Mouse (Mus musculus) T-helper 2 cell (primary cell): Measurements from ENCODE around the gene Uqcc1.

Source experiments
- in situ Hi-C: fragments of 300-600 bp; cut with MboI, MseI; formaldehyde crosslinking; loops from one replicate; pipeline ENCODE4 v1.15.1; 2025; ENCODE audit warnings: high pct_unique_total_duplicates

The Uqcc1 gene

DNA sequence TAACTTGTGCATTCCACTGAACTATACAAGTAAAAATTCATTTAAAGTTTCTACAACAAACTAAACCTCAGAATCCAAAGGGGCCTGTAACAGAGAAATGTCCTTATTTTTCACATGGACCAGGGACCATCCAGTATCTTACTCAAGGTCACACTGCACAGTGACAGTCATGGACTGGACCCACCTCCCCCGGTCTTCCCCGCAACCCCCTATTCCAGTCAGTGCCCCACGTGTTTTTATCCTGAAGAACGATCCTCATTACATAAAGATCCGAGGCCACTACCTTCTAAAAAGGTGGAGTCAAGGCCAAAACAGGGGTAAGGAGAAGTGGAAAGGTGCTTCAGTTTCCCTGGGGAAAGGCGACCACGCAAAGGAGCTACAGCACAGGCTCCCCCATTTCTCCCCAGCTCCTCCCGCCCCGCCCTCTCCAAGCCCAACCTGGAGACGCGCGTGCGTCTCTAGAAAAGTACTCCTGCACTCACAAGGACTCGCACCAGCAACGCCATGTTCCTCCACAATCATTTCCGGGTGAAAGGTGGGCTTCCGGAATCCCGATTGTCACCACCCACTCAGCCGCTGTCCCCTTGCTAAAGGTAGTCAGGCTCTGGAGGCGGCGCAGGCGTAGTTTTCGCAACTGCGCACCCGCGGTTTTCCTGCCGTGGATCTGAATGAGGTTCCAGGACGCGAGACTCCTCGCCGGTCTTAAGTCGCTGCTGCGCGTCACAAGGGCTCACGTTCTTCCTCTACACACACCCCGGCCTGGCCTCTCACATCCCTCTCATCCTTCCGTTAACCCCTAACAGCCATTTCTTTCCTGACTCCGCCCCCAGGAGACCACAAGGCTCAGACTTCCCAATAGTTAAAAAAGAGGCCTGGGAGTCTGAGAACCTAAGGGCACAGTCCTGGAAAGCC is at the start of gene Uqcc1:
TSS of gene Uqcc1 (minus strand) at position 780 of the 912 bp plus-strand sequence.
- in situ Hi-C loops, result loop anchor here (5.0 kb wide), 1 partner anchor 78 kb away; the partner anchor contains the start of genes 6430550D23Rik and Ergic3

DNA sequence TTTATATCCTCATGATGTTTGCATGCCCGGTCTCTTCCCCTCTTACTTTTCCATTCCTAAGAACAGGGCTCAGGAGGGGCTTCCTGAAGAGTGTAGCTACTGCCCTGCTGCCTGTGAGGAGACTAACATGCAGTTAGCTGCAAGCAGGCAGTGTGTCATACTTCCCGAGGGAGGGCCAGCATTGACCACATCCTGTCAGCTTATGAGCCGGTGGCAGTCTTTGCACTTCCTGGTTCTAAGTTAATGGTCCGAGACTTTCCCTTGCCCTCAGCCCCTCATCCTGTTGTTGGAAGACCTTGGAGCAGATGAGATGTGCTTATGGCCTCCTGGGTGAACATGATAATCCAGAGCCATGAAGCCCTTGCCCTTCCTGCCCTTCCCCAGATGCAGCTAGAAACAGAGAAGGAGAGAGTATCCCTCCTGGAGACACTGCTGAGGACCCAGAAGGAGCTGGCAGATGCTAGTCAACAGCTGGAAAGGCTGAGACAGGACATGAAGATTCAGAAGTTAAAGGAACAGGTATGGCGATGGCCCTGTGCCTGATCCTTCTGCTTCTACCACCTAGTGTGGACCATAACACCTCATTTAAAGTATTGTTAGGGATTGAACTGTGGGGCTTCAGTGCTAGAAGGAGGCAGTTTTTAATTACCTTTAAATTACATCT is 49.4 kb upstream of the Uqcc1 start:
- in situ Hi-C loops, result no loop called here

DNA sequence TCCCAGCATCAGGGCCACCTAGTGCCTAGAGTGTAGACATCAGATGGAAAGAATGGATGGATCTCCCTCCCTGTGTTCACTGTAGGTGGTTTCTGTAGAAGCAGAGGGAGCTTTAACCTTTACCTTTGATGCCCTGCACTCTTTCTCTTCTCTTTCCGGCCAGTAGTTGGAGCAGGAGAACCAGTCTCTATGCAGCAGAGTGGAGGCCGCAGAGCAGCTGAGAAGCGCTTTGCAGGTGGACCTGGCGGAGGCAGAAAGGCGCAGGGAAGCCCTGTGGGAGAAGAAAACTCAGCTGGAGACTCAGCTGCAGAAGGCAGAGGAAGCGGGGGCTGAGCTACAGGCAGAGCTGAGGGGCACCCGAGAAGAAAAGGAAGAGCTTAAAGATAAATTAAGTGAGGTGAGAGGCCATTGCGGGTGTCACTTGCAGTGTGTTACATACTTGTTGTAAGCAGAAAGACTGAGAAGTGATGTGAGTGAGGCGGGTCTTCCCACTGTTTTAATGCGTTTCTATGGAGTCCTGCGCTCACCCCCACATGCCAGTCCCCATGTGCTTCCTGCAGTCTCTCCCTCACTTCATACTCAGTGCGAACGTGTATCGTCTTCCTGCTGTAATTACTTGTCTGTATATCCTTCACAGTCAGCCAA is 44.1 kb upstream of the Uqcc1 start:
- in situ Hi-C loops, result no loop called here

DNA sequence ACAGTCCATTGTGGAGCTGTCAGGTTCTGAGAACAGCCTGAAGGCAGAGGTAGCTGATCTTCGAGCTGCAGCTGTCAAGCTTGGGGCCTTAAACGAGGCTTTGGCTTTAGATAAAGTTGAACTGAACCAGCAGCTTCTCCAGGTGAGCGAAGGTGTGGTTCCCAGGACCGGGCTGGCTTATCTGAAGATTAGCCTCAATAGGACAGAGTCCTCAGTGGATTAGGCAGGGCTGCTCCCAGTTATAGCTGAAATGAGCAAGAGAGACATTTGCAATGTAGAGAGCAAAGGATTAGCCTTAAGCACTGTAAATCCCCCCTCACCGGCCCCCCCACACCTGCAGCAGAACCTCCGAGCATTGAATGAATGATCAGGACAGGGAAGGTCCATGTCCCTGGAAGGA is 43.2 kb upstream of the Uqcc1 start:
- in situ Hi-C loops, result no loop called here

DNA sequence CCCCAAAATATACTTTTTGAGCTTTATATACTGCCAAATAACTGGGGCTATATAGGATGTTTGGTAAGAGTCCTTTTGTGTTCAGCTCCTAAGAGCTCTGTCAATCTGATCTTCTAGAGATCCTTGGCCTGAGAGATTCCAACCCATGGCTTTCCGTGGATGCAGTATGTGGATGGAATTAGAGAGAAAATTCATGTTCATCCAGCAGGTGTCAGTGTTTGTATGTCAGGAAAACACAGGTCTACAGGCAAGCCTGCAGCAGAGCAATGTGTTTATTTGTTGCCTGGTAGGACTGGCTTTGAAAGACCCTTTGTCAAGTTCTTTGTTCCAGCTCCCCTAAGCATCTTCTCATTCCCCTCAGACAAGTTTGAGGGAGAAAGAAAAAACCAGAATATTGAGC is 32.9 kb upstream of the Uqcc1 start:
- in situ Hi-C loops, result loop anchor here (10.0 kb wide), 1 partner anchor 172 kb away; no protein-coding TSS in a partner anchor

DNA sequence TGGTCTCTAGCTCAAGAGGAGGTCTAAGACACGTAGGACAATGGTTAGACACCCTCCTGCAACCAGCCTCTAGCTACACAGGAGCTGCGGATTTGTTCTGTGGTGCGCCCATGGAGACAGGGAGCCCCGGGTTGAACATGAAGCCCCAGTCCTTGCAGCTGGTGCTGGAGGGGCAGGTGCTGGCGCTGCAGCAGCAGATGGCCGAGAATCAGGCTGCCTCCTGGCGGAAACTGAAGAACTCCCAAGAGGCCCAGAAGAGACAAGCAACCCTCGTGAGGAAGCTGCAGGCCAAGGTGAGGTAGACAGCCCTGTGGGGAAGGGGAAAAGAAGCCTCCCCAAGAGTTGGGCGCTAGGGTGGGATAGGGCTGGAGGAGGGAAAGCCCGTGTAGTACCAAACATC is 31.8 kb upstream of the Uqcc1 start:
- in situ Hi-C loops, result loop anchor here (10.0 kb wide), 1 partner anchor 173 kb away; no protein-coding TSS in a partner anchor

DNA sequence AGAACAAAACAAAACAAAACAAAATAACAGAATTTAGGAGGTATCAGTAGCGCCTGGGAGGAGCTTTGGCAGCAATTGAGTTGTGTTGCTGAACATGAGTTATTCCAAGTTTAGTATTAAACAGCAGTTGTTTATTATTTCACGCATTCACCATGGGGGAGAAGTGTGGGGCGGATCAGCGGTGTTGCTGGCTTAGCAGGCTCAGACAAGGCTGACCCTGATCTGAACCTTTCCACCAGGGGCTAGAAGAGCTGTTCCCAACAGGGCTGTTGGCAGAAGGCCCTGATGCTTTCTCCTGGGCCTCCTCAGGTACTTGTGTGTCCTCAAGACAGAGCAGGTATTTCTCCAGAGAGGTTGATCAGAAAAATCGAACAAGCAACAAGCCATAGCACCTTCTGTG is 29.9 kb upstream of the Uqcc1 start:
- in situ Hi-C loops, result loop anchor here (10.0 kb wide), 1 partner anchor 175 kb away; no protein-coding TSS in a partner anchor

DNA sequence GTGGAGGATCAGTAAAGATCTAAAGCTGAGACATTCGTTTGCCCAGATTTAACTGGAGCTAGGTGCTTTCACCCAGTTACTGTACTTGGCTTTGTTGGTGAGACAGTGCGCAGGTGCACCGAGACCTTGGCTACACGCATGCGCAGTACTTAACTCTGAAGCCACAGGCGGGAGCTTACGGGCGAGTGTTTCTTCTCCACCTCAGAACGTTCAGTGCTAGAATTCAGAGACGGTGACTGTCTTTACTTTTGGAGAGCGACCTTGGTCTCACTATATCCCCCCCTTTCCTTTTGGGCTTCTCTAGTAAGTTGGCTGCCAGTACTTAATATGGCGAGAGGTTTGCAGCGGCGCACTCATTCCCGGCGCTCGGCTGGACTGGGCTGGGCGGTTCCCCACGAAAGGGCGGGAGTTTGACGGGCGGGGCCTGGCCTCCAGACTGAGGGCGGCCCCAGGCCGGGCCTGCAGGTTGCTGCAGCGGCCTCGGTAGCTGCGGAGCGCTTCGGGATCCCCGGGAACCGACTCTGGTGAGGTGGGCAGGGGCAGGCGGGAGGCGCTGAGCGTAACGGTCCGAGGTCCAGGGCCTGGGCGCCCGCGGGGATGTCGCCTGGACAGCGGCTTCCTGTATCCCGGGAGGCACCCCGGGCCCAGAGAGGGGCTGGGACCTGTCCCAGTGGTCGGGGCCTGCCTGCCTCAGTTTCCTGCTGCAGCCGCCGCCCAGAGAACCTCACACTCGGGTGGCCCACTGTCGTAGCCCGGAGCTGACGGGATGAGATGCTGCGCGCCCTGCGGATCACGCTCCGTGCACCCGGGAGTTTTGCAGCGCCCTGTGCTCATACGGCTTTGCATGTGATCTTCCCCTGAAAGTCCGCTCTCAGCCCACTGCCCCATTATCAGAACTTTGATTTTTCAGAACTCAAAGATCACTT is 26.3 kb upstream of the Uqcc1 start, which contains the start of gene Cep250:
TSS of gene Cep250 (plus strand) at position 325 of the 926 bp plus-strand sequence.
- in situ Hi-C loops, result no loop called here

DNA sequence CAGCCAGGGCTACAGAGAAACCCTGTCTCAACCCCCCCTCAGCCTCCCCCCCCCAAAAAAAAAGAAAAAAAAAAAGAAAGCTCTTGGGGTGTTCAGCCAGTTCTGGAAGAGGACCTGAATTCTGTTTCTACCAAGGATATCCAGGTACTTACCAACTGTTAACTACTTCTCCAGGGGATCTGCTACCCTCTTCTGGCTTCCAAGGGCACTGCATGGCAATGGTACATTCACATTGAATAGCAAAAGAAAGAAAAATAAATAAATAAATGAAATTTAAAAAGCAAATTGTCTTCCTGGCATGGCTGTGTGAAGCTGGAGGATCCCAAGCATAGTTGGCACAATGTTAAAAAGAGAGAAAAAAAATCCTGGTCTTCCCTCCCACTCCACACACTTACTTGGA is 21.9 kb upstream of the Uqcc1 start:
- in situ Hi-C loops, result no loop called here

DNA sequence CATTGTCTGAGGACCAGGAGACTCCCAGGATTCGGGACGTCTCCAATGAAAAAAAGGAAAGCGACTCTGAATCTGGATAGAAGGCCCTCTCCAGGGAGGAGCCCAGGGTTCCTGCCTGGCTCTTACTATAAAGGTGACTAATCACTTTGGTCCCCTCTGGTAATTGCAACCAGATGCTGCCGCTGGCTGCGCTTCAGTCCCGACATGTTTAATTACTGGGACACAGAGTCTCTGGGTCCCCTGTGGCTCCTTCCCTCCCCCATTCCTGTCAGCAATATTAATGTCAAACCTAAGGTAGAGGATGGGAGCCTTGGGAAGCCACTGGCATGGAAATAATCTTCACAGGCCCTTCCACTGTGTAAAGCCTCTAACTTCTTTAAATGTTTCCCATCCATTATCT is 19.3 kb upstream of the Uqcc1 start:
- in situ Hi-C loops, result no loop called here

DNA sequence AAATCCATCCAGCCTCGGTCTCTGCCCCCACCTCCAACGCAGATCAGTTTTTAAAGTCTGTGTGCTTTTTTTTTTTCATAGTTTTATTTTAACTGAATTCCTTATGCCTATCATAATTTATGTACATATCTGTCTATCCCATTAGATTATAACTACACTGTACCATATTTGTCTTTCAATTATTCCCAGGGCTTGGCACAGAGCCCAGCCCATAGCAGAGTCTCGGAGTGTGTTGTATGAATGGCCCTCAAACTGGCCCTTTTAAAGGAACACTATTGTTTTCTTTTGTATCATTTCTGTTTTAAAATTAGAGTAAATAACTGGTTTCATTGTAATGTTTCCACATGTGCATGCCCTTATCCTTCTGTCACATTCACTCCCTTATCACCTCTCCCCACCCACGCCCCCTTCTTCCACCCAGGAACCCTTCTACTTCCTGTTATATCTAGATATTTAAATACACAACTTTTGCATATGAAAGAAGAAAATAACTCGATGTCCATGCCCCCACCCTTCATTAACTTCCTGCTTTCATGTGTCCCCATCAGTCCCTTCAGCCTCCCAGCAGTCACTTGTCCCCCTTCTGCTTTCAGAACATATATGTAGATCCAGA is 17.4 kb upstream of the Uqcc1 start:
- in situ Hi-C loops, result no loop called here

DNA sequence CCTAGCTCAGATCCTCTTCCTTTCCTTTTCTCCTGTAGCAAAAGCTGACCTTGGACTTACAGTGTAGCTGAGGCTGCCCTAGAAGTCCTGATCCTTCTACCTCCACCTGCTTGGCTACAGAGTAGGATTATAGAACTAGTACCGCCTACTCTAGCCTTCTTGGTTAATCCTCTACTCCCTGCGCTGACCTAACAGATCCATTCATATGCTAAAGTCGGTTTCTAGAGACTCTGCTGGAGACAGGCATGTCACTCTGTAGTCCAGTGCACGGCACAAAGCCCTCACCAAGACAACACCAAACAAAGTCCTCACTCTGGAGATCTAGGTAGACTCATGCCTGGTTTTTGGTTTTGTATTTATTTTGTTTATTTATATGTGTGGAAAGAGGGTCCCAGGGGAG is 16.4 kb upstream of the Uqcc1 start:
- in situ Hi-C loops, result no loop called here

DNA sequence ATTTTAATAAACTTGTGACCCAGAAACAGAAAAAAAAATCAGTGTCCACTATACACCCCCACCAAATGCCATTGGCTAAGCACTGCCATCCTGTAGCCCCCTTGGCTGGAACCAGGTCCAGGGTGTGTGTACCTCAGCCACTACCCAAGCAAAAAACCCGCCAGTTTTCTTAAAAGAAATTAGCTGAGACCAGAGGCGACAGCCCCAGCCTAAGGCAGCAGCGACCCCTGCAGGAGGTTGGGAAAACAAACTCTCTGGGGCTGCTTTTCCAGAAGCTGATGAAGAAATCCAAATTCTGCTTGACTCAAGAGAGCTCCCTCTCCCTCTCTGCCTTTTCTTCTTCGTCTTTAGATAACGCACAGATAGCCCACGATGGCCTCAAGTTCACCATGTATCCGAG is 16.0 kb upstream of the Uqcc1 start:
- in situ Hi-C loops, result no loop called here

DNA sequence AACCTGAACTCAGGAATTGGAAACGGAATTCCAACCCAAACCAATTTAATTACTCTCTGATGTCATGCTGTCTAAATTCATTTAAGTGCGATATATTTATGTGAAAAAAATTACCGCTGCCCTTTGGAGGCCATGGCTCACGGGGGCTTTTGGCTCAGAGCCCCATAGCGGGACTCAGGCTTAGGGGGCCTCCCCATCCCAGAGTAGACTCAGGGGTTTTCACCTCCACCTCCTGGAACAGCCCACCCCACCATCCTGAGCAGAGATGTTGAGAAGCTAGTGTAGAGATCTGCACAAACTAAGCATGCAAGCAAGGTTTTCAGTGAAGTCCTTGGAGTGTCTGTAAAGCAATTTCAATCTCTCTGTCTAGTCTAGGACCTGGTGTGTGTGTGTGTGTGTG is 15.5 kb upstream of the Uqcc1 start:
- in situ Hi-C loops, result no loop called here

DNA sequence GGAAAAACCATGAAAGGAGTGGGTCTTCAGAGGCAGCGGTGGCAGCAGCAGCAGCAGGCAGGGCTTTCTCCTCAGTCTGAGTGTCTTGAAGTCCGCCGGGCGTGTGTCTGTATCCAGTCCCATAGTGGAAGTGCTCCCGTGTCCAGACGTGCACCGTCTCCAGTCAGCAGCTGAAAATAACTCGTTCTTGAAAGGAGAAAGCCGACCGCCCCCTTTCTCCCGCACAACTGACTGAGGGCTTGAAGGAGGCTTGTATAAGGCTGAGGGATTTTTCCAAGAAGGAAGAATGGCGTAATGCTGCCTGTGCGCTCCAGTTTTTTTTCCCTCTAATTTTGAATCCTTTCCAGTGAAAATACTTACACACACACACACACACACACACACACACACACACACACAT is 15.0 kb upstream of the Uqcc1 start, which contains the start of gene Gdf5:
TSS of gene Gdf5 (minus strand) at position 244 of the 400 bp plus-strand sequence.
- in situ Hi-C loops, result no loop called here

DNA sequence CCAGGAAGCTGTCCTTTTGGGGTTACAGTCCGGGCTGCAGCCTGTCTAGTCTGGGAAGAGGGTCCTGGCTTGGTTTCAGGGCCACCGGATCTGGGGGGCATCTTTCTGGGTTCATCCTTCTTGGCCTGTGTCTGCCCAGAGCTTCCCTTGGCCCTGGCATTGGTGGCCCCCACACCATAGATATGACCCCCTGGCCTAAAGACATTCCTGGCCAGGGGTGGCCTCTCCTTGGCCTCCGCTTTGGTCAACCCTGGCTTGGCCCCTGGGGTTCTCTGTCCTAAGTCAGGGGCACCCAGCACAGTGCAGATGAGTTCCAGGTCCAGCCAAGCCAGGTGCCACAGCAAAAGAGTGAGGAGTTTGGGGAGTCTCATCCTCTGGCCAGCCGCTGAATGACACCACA is 14.6 kb upstream of the Uqcc1 start:
- in situ Hi-C loops, result loop anchor here (5.0 kb wide), 1 partner anchor 92 kb away; no protein-coding TSS in a partner anchor

DNA sequence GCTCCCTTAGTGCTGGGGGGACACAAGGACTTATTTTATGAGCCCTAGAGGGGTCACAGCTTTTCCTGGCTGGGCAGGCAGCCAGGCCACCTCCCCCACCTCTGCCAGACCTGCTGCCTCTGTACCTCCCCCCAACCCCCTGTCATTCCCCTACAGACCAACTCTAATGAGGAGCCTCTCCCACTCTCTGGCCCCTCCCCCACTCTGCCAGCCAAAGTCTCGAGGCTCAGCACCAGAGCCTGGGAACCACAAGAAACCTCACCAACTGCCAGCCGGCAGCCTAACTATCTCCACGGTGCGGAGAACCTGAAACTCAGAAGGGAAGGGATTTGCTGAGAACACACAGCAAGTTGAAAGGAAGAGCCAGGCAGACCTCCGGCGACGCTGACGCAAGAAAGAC is 13.4 kb upstream of the Uqcc1 start:
- in situ Hi-C loops, result loop anchor here (5.0 kb wide), 1 partner anchor 91 kb away; no protein-coding TSS in a partner anchor

DNA sequence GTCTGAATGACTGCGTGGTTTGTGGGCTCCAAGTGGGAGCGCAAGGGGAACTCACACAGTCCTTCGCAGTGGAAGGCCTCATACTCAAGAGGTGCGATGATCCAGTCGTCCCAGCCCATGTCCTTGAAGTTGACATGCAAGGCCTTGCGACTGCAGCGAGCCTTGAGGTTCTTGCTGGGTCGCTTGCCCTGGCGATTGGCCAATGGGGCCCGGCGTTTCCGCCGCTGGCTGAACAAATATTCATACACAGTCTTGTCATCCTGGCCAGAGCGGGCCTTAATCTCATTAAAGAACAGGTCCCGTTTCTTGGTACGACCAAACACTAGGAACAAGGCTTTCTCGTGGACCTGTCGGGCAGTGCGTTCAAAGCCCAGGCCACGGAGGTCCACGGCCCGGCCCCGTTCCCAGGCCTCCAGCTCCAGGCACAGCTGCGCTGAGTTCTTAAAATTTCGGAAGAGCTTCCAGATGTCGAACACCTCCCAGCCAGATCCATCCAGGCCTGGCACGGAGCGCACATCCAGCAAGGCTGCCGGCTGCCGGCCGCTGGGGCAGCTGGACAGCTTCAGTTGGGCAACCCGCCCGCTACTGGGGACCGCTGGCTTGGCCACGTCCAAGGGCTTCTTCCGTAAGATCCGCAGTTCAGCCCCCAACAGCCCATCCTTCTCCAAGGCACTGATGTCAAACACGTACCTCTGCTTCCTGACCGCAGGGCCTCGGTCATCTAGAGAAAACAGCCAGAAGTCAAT is 11.8 kb upstream of the Uqcc1 start:
- in situ Hi-C loops, result loop anchor here (5.0 kb wide), 1 partner anchor 90 kb away; no protein-coding TSS in a partner anchor

DNA sequence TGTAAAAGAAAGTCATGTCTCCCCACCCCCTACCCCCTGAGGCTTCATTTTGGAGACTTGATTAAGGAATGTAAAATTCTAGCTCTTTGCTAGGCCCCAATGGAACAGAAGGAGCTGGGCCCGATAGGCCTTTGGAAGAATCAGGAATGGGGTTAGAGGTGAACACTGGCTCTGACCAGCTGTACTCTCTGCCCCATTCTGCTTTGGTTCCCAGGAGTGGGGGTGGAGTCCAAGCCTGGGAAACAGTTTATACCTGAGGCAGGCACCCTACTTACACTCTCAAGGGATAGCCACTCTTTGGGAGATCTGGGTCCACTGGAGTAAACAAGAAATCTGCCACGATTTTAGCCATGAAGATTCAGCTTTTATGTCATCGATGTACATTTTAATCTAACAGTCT is 10.6 kb upstream of the Uqcc1 start, which contains the start of gene Gm15557:
TSS of gene Gm15557 (plus strand) at position 48 of the 400 bp plus-strand sequence.
- in situ Hi-C loops, result loop anchor here (5.0 kb wide), 1 partner anchor 88 kb away; no protein-coding TSS in a partner anchor
